Mouse (Mus musculus) bone marrow, adult 2 months (tissue): ENCODE measurements at regions not wholly inside any gene's neighbourhood (a gene's known extent, or its start where the extent isn't known, plus 50 kb on each side); places are given as distances from the start of the nearest gene placed in this dataset.

Experiments
- CTCF ChIP-seq: fragments of 200-500 bp; IDR thresholded peaks from 2 replicates; pipeline ENCODE4 v1.5.1; 2011; ENCODE audit warnings: low read length, control low read depth; ENCODE audit not compliant: control insufficient read depth, insufficient read depth
- POLR2A ChIP-seq: fragments of 200-500 bp; IDR thresholded peaks from 2 replicates; pipeline ENCODE4 v1.6.1; 2011; ENCODE audit warnings: low read depth, mild to moderate bottlenecking, control low read depth, low read length, borderline replicate concordance; ENCODE audit not compliant: control insufficient read depth

DNA sequence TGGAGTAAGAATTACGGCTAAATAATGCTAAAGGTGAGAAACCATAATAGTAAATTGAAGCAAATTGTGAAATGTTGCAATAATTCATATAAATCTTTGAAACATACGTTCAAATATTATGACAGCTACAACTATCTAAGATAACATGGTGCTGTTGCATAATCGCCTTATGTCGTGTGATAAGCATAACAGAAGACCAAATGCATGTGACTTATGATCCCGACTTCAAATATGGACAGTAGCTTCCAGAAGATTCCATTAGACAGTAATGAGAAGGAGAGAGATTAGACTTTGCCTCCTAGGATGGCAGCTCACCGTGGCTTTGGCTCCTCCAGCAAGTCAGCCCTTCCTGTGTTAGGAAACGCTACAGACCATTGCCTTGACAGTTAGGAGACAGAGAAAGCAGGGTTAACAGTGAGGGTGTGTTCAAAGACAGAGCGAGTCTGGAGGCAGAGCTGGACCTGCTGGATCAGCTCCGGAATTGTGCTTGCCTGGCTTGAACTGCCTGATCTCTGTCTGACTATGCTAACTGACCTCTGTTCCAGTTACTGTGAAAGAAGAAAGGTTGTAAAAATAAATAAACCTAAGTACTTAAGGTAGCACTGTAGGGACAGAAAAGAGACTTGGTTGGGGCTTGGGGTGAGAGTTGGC lies 434.6 kb upstream of the Tle4 start:
- TF ChIP-seq CTCF (no peak), POLR2A (no peak)
